Mouse (Mus musculus) ES-Bruce4 (cell line): ENCODE data around the gene Prrc2a.

Experiments used
- CTCF ChIP-seq: IDR thresholded peaks from one replicate; pipeline ENCODE4 v1.8.1; 2011; ENCODE audit warnings: low read depth, low read length
- POLR2A ChIP-seq: IDR thresholded peaks from one replicate; pipeline ENCODE4 v1.8.1; 2011; ENCODE audit warnings: low read length; ENCODE audit not compliant: insufficient read depth

- TF ChIP-seq CTCF = no peak
- no peak for TF ChIP-seq POLR2A
Observed at GRCm38 (mm10) chr17:35180093-35180492, 15.4 kb upstream of the Prrc2a start.
